Mouse (Mus musculus): Measurements from ENCODE around the gene Mgat5.

DNA sequence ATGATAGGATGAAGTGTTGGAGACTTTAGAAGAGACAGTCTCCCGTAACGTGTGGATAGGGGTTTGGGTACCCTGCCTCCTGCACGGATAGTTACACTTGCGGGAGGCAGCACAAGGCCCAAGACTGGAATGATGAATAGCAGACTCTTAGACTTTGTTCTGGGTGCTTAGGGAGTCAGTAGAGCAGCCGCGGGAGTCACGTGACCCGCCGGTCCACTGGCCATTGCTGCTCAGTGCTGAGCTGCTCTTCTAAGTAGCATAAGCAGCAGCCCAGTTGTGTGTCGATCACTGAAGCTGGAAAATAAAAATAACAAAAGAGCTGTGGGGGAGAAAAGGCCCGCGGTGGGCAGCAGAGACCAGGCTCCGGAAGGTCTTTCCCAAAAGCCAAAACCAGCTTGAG lies 215.6 kb downstream of the Mgat5 start:
- no peak for TF ChIP-seq CTCF (IDR thresholded peaks at IDR 0.05; ENCODE audit: low read depth)
- TF ChIP-seq EP300 (IDR thresholded peaks at IDR 0.05; ENCODE audit: low read depth) = no peak

Data from heart, postnatal 0 days (tissue).